Mouse (Mus musculus) midbrain, embryonic 11.5 days (tissue): Measurements from ENCODE around the gene Ttc7b. TPM values are rescaled to one million over a fixed set of nuclear protein-coding genes. Genes with fewer than 3 reads are reported as not detected.

Experiments used
- ATAC-seq: fragments of 200-750 bp; cut with Nextera tagmentation; 2 replicates; pipeline ENCODE4 v1.8.0; 2017; ENCODE audit warnings: moderate TSS enrichment, moderate library complexity; ENCODE audit not compliant: low FRiP score
- DNase-seq: peaks from one replicate; pipeline ENCODE4 v3.0.0; 2015; ENCODE audit warnings: low spot score; ENCODE audit errors: missing footprints
- H3K27ac ChIP-seq: fragments of 300-500 bp; sonication (generic); 2 replicates; pipeline ENCODE4 v1.5.1; 2014; ENCODE audit warnings: low read depth, low read length
- H3K27me3 ChIP-seq: fragments of 300-500 bp; sonication (generic); 2 replicates; pipeline ENCODE4 v1.6.1; 2014; ENCODE audit warnings: mild to moderate bottlenecking, low read length, moderate library complexity, mixed read lengths; ENCODE audit not compliant: control insufficient read depth, insufficient read depth
- H3K36me3 ChIP-seq: fragments of 300-500 bp; sonication (generic); 2 replicates; pipeline ENCODE4 v1.6.1; 2014; ENCODE audit warnings: mild to moderate bottlenecking, low read length, moderate library complexity, mixed read lengths; ENCODE audit not compliant: control insufficient read depth, insufficient read depth
- H3K4me1 ChIP-seq: fragments of 300-500 bp; sonication (generic); 2 replicates; pipeline ENCODE4 v1.6.1; 2014; ENCODE audit warnings: low read length; ENCODE audit not compliant: control insufficient read depth, insufficient read depth
- H3K4me2 ChIP-seq: fragments of 300-500 bp; sonication (generic); 2 replicates; pipeline ENCODE4 v1.6.1; 2014; ENCODE audit warnings: mild to moderate bottlenecking, moderate library complexity
- H3K4me3 ChIP-seq: fragments of 300-500 bp; sonication (generic); 2 replicates; pipeline ENCODE4 v1.5.1; 2014; ENCODE audit warnings: low read depth, low read length
- H3K9ac ChIP-seq: fragments of 300-500 bp; sonication (generic); 2 replicates; pipeline ENCODE4 v1.6.1; 2014; ENCODE audit warnings: low read length
- H3K9me3 ChIP-seq: fragments of 300-500 bp; sonication (generic); 2 replicates; pipeline ENCODE4 v1.6.1; 2016; ENCODE audit warnings: low read length; ENCODE audit not compliant: control insufficient read depth
- WGBS: fragments of 180-500 bp; shearing (Covaris S2); extraction: QIAGEN DNeasy Blood & Tissue Kit; methylation state at CpG from one replicate; pipeline ENCODE4 v1.1.7; 2014; 5-methylcytosine and 5-hydroxymethylcytosine counted together
- polyA plus RNA-seq: library from polyadenylated mRNA; unstranded; fragments of >200 nt; fragmentation: Nextera tagmentation; extraction: Ambion mirVana; gene quantifications from 2 replicates; pipeline ENCODE4 v1.2.1, GENCODE M21; 2014

Ttc7b gene
- polyA plus RNA-seq, 1 experiment from 2014 or later, result 9.2 TPM

GRCm38 (mm10) chr12:100457701-100458100 lies 62.9 kb downstream of the Ttc7b start:
- no peak overlapping the region for H3K9ac ChIP-seq
- no peaks in the 10 kb centered on the region for H3K4me1 ChIP-seq
- H3K9me3 ChIP-seq, result no peaks in the 10 kb centered on the region
- WGBS, result 94% methylated on average over 7 of the region's 7 CpGs
- H3K27me3 ChIP-seq, result no peaks in the 10 kb centered on the region
- ATAC-seq, result no peak
- H3K36me3 ChIP-seq, result no peaks in the 10 kb centered on the region
- no peak overlapping the region for H3K4me2 ChIP-seq
- H3K4me3 ChIP-seq, result no peak overlapping the region
- DNase-seq, result no peak
- H3K27ac ChIP-seq, result no peak overlapping the region

GRCm38 (mm10) chr12:100456257-100456975 lies 64.2 kb downstream of the Ttc7b start:
- H3K4me1 ChIP-seq, result no peaks in the 10 kb centered on the region
- DNase-seq, result no peak
- H3K27me3 ChIP-seq, result no peaks in the 10 kb centered on the region
- no peaks in the 10 kb centered on the region for H3K9me3 ChIP-seq
- 73% methylated on average over 10 of the region's 10 CpGs for WGBS
- H3K27ac ChIP-seq, result no peak overlapping the region
- H3K9ac ChIP-seq, result no peak overlapping the region
- no peaks in the 10 kb centered on the region for H3K36me3 ChIP-seq
- no peak overlapping the region for H3K4me3 ChIP-seq
- ATAC-seq, result no peak
- no peak overlapping the region for H3K4me2 ChIP-seq

- no peak overlapping the region for H3K4me3 ChIP-seq
- H3K27ac ChIP-seq, result no peak overlapping the region
- ATAC-seq, result no peak
- WGBS, result 92% methylated on average over 2 of the region's 2 CpGs
- no peaks in the 10 kb centered on the region for H3K27me3 ChIP-seq
- H3K4me1 ChIP-seq, result no peaks in the 10 kb centered on the region
- no peak overlapping the region for H3K9ac ChIP-seq
- no peaks in the 10 kb centered on the region for H3K36me3 ChIP-seq
- no peak for DNase-seq
- no peaks in the 10 kb centered on the region for H3K9me3 ChIP-seq
- H3K4me2 ChIP-seq, result no peak overlapping the region
Measured at GRCm38 (mm10) chr12:100455453-100455852, 65.2 kb downstream of the Ttc7b start.

- H3K27ac ChIP-seq, result no peak overlapping the region
- no peaks in the 10 kb centered on the region for H3K27me3 ChIP-seq
- whole genome bisulfite sequencing, result 68% methylated on average over 12 of the region's 12 CpGs
- no peak overlapping the region for H3K9ac ChIP-seq
- ATAC-seq, result no peak
- DNase-seq, result no peak
- H3K9me3 ChIP-seq, result no peaks in the 10 kb centered on the region
- H3K4me3 ChIP-seq, result no peak overlapping the region
- no peaks in the 10 kb centered on the region for H3K4me1 ChIP-seq
- H3K36me3 ChIP-seq, result no peaks in the 10 kb centered on the region
- H3K4me2 ChIP-seq, result no peak overlapping the region
Measured at GRCm38 (mm10) chr12:100447701-100448277, 72.8 kb downstream of the Ttc7b start.

- no peak for DNase-seq
Measured at GRCm38 (mm10) chr12:100447161-100447560, 73.5 kb downstream of the Ttc7b start.

GRCm38 (mm10) chr12:100445686-100446085 lies 74.9 kb downstream of the Ttc7b start:
- Histone ChIP-seq H3K4me1 (no peaks in the 10 kb centered on the region), H3K4me2 (no peak overlapping the region), H3K36me3 (no peaks in the 10 kb centered on the region), H3K27me3 (no peaks in the 10 kb centered on the region), H3K27ac (no peak overlapping the region), H3K4me3 (no peak overlapping the region), H3K9me3 (no peaks in the 10 kb centered on the region), H3K9ac (no peak overlapping the region)
- DNase-seq (no peak), ATAC-seq (no peak)
- WGBS, result 92% methylated on average over 7 of the region's 7 CpGs

More at GRCm38 (mm10) chr12:100447161-100447560, 73.5 kb downstream of the Ttc7b start:
- Histone ChIP-seq H3K36me3 (no peaks in the 10 kb centered on the region), H3K4me1 (no peaks in the 10 kb centered on the region), H3K27me3 (no peaks in the 10 kb centered on the region), H3K4me2 (no peak overlapping the region), H3K9ac (no peak overlapping the region), H3K9me3 (no peaks in the 10 kb centered on the region), H3K4me3 (no peak overlapping the region), H3K27ac (no peak overlapping the region)
- ATAC-seq, result no peak
- 82% methylated on average over 6 of the region's 6 CpGs for WGBS

- Histone ChIP-seq H3K27me3 (no peaks in the 10 kb centered on the region), H3K36me3 (no peaks in the 10 kb centered on the region), H3K9me3 (no peaks in the 10 kb centered on the region), H3K27ac (no peak overlapping the region), H3K4me3 (no peak overlapping the region), H3K4me1 (no peaks in the 10 kb centered on the region), H3K9ac (no peak overlapping the region), H3K4me2 (no peak overlapping the region)
- 88% methylated on average over 6 of the region's 6 CpGs for WGBS
- ATAC-seq, result no peak
- no peak for DNase-seq
Measured at GRCm38 (mm10) chr12:100445271-100445670, 75.4 kb downstream of the Ttc7b start.

- no peaks in the 10 kb centered on the region for H3K9me3 ChIP-seq
- DNase-seq (no peak), ATAC-seq (no peak)
- H3K4me2 ChIP-seq, result no peak overlapping the region
- WGBS, result 90% methylated on average over 3 of the region's 3 CpGs
- H3K4me3 ChIP-seq, result no peak overlapping the region
- H3K27ac ChIP-seq, result no peak overlapping the region
- H3K36me3 ChIP-seq, result no peaks in the 10 kb centered on the region
- no peaks in the 10 kb centered on the region for H3K4me1 ChIP-seq
- no peak overlapping the region for H3K9ac ChIP-seq
- H3K27me3 ChIP-seq, result no peaks in the 10 kb centered on the region
Measured at GRCm38 (mm10) chr12:100444671-100445165, 75.9 kb downstream of the Ttc7b start.

GRCm38 (mm10) chr12:100443452-100443851 lies 77.2 kb downstream of the Ttc7b start:
- Histone ChIP-seq H3K4me1 (no peaks in the 10 kb centered on the region), H3K27me3 (no peaks in the 10 kb centered on the region), H3K4me3 (no peak overlapping the region), H3K9me3 (no peaks in the 10 kb centered on the region), H3K9ac (no peak overlapping the region), H3K27ac (no peak overlapping the region), H3K36me3 (no peaks in the 10 kb centered on the region), H3K4me2 (no peak overlapping the region)
- ATAC-seq (no peak), DNase-seq (no peak)
- WGBS, result 92% methylated on average over 6 of the region's 6 CpGs
